Mouse (Mus musculus) left cerebral cortex, postnatal 25 days (tissue): Measurements from ENCODE around the gene Slco4a1. TPM values are rescaled to one million over a fixed set of nuclear protein-coding genes. Genes with fewer than 3 reads are reported as not detected.

Source experiments
- DNase-seq, 2 experiments: peaks; one replicate each; pipeline ENCODE4 v3.0.0; 2022; ENCODE audit warnings: low spot score in 2 of 2, mixed read lengths in 1 of 2
- intact Hi-C: fragments of 180-260 bp; cut with DNase I; formaldehyde crosslinking; loops from one replicate; pipeline ENCODE4 v1.15.1; 2025
- total RNA-seq, 2 experiments: library from RNA; stranded (reverse); gene quantifications; 2 replicates each; pipeline ENCODE4 v1.2.3; 2021

Slco4a1 gene
- total RNA-seq, 2 experiments from 2014 or later: 0.94 to 1.5 TPM

- DNase-seq: no peak
- intact Hi-C loops: no loop called here
These were observed 12.2 kb upstream of the Slco4a1 start for GRCm38 (mm10) chr2:180443861-180444260.

DNA sequence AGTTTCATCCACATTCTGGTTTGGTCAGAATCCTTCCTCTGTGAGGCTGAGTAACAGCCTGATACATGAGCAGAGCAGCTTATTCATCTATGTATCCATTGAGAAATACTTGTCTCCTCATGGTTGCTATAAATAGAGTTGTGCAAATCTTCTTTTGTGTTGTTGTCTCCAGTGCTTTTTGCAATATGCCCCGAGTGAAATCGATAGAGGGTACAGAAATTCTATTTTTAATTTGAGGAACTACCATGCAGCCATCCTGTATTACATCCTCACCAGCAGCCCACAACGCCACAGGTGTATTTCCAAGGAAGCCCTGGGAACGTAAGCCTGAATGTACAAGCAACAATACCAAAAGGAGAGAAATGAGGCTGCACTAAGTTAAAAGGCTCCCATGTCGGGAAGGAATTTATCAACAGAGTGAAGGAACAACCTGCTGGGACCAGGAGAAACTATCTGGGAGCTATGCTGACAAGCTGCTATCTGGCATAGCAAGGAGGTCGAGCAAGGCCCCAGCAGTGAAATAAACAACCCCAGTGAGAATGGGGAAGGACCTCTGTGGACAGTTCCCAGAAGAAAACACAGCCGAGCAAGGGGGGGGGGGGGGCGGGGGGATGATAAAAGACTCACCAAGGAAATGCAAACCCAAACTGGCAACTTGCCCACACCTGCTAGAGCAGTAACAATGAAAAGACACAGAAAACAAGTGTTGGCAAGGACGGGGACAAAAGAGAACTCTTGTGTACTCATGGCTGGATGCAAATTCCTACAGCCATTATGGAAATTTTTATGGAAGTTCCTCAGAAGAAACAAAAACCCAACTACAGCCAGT, 10.9 kb upstream of the Slco4a1 start:
- intact Hi-C loops: no loop called here

GRCm38 (mm10) chr2:180445962-180446361, 10.1 kb upstream of the Slco4a1 start:
- no peak for DNase-seq
- intact Hi-C loops: no loop called here

More for the DNA sequence above, 10.9 kb upstream of the Slco4a1 start:
- DNase-seq: no peak

DNA sequence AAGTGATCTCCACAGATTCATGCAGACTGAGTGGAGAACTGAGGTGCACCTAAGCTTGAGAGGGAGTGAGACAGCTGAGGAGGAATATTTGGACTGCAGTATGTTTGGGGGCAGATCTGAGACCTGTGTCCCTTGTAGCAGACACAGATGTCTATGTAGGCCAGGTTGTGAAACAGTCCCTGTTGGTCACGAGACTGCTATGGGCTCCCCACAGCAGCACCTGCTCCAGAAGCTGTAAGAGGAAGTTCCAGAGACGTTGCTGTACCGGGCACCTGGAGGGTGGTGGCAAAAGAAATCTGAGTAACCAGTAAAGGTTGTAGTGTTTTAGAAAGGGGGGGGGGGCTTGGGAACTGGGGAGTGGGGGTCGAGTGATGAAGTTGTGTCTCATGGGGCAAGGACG, 7.0 kb upstream of the Slco4a1 start:
- intact Hi-C loops: no loop called here
- DNase-seq: no peak

GRCm38 (mm10) chr2:180450529-180450928, 5.5 kb upstream of the Slco4a1 start:
- no peak for DNase-seq
- intact Hi-C loops: no loop called here

- no peak for DNase-seq
- intact Hi-C loops: no loop called here
These were observed 660 bp downstream of the Slco4a1 start for GRCm38 (mm10) chr2:180456705-180457104.

DNA sequence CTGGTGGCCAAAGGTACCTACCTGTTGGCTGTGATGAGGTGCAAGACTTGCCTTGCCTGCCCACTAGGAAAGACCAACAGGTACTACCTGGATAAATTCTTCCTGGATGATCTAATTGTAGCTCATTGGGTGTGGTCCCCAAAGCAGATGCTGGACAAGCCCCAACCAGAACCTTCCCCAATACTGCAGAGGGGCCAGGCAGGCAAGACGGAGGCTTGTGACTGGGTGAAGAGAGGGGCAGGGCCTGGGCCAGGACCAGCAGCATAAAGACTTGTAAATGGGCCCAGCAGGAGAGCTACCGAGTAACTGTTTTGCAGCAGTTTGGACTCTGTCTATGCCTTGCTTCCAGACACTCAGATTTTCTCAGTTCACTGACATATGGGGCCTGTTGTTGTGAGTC, 1.6 kb downstream of the Slco4a1 start:
- DNase-seq: no peak
- intact Hi-C loops: no loop called here

DNA sequence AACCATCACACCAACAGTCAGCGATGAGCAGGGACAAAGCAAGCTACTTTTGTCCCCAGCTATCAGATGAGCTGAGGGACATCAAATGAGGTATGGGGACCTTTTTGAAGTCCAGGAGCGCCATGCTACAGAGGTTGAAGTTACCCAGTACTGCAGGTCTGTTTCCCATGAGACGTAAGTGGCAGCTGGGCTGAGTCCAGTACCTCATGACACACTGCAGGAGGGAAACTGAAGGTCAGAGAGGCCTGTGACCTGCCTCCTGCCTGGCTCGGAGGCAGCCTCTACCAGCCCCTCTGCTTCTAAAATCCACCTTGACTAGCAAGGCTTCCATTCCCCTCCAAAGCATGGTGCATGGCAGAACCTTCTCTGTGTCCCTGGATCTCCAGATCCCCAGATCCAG, 3.4 kb downstream of the Slco4a1 start:
- intact Hi-C loops: no loop called here
- DNase-seq: no peak

DNA sequence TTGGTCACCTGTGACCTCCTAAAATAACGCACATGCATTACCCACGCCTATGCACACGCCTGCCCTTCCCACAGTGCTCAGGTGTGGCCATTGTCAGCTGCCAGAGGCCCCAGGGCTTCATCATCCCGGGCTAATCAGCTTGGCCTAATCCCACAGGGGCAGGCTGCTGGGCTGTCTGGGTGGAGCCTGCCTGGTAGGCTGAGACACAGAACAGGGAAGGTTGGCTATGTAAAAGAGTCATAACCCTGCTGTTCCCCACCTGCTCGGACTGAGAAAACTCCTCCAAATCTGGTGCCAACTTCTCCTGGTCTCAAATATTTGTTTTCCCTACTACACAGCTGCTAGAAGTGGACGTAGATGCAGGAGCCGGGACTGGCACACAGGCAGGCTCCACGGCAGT, 4.8 kb downstream of the Slco4a1 start:
- no peak for DNase-seq
- intact Hi-C loops: no loop called here

DNA sequence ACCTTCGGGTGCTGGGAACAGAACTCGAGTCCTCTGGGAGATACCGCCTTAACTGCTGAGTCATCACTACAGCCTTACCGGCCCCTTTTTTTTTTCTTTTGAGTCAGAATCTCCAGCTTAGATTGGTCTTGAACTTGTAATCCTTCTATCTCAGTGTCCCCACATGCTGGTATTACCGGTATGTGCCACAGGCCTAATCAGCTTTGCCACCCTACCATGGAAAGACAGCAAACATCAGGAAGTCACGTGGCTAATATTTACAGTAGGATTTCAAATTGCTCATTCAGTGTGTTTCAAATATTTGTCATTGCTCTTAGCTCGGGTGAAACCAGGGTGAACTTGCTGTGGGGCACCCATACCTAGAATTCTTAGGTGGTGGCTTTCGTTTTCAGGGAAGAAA, 6.5 kb downstream of the Slco4a1 start:
- DNase-seq: no peak
- intact Hi-C loops: no loop called here

DNA sequence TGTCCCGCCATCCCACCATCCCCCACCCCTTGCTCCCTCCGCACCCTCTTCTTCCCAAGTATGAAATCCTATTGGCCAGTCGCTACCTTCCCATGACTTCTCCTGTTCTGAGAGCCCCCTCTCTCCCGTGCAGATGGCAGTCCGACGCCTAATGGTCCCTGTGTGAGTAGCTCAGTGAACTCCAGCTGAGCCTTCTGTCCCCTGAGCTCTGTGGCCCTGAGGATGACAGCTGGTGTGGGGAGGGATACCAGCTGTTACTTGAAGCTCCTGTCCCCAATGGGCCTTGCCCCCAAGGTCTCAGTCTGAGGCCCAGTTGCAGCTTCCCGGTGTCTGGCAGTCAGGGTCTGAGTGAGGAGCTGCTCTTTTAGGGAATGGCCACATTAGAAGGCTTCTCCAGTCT, 10.5 kb downstream of the Slco4a1 start:
- DNase-seq: no peak
- intact Hi-C loops: no loop called here

GRCm38 (mm10) chr2:180468871-180469270, 12.8 kb downstream of the Slco4a1 start:
- intact Hi-C loops: no loop called here
- DNase-seq: no peak

DNA sequence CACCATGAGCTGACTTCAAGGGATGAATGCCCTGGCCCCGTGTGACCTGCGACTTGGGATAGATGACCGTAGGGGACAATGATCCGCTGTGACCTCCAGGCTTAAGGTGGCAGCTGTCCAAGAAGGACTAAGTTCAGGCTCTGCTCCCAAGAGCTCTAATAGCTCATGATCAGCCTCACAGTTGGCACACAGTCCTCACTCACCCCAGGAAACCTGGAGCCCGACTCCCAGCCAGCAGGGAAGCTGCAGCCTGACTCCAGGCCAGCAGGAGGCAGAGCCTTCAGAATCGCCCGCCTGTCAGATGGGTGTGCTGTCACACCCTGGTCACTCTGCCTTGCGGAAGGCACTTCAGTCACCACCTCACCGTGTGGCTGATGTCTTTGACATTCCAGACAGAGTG, 13.7 kb downstream of the Slco4a1 start:
- intact Hi-C loops: loop anchor here (5.0 kb wide), 1 partner anchor 308 kb away; the partner anchor contains the start of gene Bhlhe23
- no peak for DNase-seq

- intact Hi-C loops: loop anchor here (1.0 to 5.0 kb wide), 3 partner anchors 82 to 305 kb away; partner anchors contain the start of gene Bhlhe23
- peak in 1 of 2 experiments; percentile 15 for DNase-seq
These were observed 16.4 kb downstream of the Slco4a1 start for GRCm38 (mm10) chr2:180472306-180473079.

DNA sequence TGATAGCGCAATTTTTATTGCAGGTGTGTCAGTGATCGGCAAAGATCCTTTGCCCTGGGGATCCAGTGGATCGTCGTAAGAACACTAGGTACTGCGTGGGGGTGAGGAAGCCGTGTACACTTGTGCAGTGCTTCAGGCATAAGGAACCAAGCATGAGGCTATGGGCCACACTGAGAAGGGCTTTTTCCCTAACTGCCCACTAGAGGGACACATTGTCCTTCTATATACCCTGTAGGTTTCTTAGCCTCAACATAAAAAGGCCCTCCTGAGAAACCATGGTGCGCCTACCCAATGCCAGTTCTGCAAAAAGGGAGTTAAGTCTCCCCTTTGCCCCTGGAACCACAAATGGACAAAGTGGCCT, 17.0 kb downstream of the Slco4a1 start:
- peak; percentile 81 to 89 for DNase-seq
- intact Hi-C loops: loop anchor here (1.0 to 5.0 kb wide), 3 partner anchors 82 to 304 kb away; partner anchors contain the start of gene Bhlhe23

DNA sequence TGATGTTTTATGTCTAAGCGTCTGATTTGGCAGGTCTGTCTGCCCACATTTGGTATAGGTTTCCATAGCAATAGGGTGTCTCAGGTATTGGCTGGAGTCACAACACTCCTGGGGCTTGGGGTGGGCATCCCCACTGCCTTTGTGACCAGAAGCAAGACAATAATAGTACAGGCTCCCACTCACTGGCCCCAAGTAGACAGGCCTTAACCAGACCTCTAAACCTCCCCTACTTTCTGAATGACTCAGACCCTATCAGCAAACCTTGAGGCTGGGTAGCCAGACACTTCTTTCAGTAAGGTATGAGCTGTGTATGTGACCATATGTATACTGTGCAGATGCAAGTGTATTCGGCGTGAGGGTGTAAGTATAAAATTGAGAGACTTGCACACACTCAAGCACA, 18.8 kb downstream of the Slco4a1 start:
- no peak for DNase-seq

GRCm38 (mm10) chr2:180482274-180482673, 26.2 kb downstream of the Slco4a1 start:
- no peak for DNase-seq
- intact Hi-C loops: no loop called here

More for the DNA sequence above, 18.8 kb downstream of the Slco4a1 start:
- intact Hi-C loops: loop anchor here (5.0 kb wide), 1 partner anchor 302 kb away; the partner anchor contains the start of gene Bhlhe23

- no peak for DNase-seq
- intact Hi-C loops: no loop called here
These were observed 28.8 kb downstream of the Slco4a1 start for GRCm38 (mm10) chr2:180484882-180485281.

DNA sequence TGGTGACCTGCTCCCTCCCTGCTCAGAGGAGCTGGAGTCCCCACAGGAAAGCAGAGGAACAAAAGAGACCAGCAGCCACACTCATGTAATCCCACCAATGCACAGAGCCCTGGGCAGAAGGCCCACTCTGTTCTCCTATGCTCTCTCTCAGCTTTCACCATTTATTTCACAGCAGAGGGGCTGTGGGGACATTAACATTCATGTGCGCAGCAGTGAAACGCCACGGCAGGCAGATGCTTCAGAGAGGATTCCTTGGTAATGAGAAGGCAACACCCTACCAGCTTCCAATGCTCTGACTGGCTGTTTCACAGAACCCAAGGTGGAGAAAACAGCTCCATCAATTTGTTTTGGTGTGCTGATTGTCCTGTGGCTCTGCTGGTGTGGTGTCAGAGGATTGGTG, 29.3 kb downstream of the Slco4a1 start:
- no peak for DNase-seq
- intact Hi-C loops: no loop called here

DNA sequence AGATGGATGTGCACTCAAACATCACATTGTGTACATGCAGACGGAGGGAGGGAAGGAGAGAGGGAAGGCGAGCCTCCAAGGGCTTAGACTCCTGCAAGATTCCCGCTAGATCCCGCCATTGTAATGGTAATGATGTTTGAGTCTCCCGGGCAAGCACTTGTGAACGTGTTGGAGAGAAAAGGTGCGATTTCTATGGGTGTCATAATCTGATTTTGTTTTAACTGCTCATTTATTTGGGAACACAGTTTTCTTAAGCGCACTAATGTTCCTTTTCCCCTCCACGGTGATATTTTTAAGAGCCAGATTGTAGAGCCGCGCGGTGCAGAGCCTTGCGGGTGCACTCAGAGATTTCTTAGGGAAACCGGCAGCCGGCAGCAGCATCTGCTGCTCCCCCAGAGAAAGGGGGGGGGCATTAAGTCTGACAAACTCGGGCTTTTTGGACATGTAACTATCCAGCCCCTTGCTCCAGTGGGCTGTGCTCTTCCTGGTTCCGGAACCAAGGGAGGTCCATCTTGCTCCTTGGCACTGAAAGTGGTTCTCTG, 32.2 kb downstream of the Slco4a1 start:
- intact Hi-C loops: no loop called here

More for the DNA sequence above, 32.2 kb downstream of the Slco4a1 start:
- peak; percentile 27 to 48 for DNase-seq
